Mouse (Mus musculus) kidney, adult 2 months (tissue): ENCODE measurements around the gene Atg4d.

ENCODE experiments used
- CTCF ChIP-seq: fragments of 200-500 bp; conservative IDR thresholded peaks from 2 replicates; pipeline ENCODE4 v1.5.1; 2011; ENCODE audit warnings: low read depth, mild to moderate bottlenecking, control low read depth, low read length, moderate library complexity, mixed read lengths; ENCODE audit not compliant: insufficient read depth, insufficient read length
- POLR2A ChIP-seq: fragments of 200-500 bp; IDR thresholded peaks from one replicate; pipeline ENCODE4 v1.6.1; 2011; ENCODE audit warnings: low read depth, low read length, control low read depth

DNA sequence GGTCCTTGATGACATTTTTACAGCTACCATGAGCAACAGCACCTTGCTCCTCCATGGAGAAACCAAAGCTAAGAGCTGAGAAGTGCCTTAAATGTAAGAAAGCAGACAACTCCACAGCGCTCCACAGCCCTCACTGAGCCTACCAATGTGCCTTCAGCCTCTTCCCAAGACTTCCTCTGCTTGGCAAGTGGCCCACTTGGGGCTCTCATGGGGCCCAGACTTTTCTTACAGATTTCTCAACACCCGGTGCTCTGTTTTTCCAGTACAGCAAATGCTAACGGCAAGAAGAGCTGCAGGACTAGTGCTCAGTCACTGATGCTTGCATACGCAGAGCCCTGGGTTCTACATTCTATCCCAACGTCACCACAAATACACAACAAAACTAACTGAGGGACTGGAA is 12.7 kb downstream of the Atg4d start:
- TF ChIP-seq CTCF (no peak), POLR2A (no peak)
